Mouse (Mus musculus) liver, postnatal 0 days (tissue): ENCODE measurements around the gene Nup62cl. TPM values are rescaled to one million over a fixed set of nuclear protein-coding genes. Genes with fewer than 3 reads are reported as not detected.

Experiments used
- ATAC-seq: fragments of 200-750 bp; cut with Nextera tagmentation; 2 replicates; pipeline ENCODE4 v1.8.0; 2017; ENCODE audit warnings: mild to moderate bottlenecking, moderate library complexity
- DNase-seq: peaks from one replicate; pipeline ENCODE4 v3.0.0-alpha.2; 2016
- H3K27ac ChIP-seq: fragments of 300-500 bp; sonication (generic); 2 replicates; pipeline ENCODE4 v1.5.1; 2014; ENCODE audit warnings: antibody characterized with exemption, moderate library complexity, mild to moderate bottlenecking, low read depth
- H3K27me3 ChIP-seq: fragments of 300-500 bp; sonication (generic); 2 replicates; pipeline ENCODE4 v1.6.1; 2014; ENCODE audit warnings: low read length, control low read depth, mixed read lengths; ENCODE audit not compliant: insufficient read depth
- H3K36me3 ChIP-seq: fragments of 300-500 bp; sonication (generic); replicated peaks from 2 replicates; pipeline ENCODE4 v1.6.1; 2014; ENCODE audit warnings: mild to moderate bottlenecking, control low read depth, low read length, moderate library complexity, mixed read lengths; ENCODE audit not compliant: insufficient read depth
- H3K4me1 ChIP-seq: fragments of 300-500 bp; sonication (generic); 2 replicates; pipeline ENCODE4 v1.6.1; 2014; ENCODE audit warnings: antibody characterized with exemption, mild to moderate bottlenecking, control low read depth; ENCODE audit not compliant: insufficient read depth
- H3K4me2 ChIP-seq: fragments of 300-500 bp; sonication (generic); 2 replicates; pipeline ENCODE4 v1.6.1; 2014; ENCODE audit warnings: low read depth, mild to moderate bottlenecking, low read length, moderate library complexity, mixed read lengths
- H3K4me3 ChIP-seq: fragments of 300-500 bp; sonication (generic); 2 replicates; pipeline ENCODE4 v1.5.1; 2014; ENCODE audit warnings: low read depth, low read length
- H3K9ac ChIP-seq: fragments of 300-500 bp; sonication (generic); replicated peaks from 2 replicates; pipeline ENCODE4 v1.6.1; 2014; ENCODE audit warnings: mild to moderate bottlenecking, moderate library complexity
- H3K9me3 ChIP-seq: fragments of 300-500 bp; sonication (generic); 2 replicates; pipeline ENCODE4 v1.6.1; 2016; ENCODE audit warnings: mild to moderate bottlenecking, control low read depth, low read length, mixed read lengths
- CTCF ChIP-seq: sonication (generic); IDR thresholded peaks from 2 replicates; pipeline ENCODE4 v1.5.1; 2016; ENCODE audit warnings: antibody characterized with exemption, low read depth
- EP300 ChIP-seq: IDR thresholded peaks from 2 replicates; pipeline ENCODE4 v1.6.1; 2016; ENCODE audit warnings: antibody characterized with exemption, low read depth, mild to moderate bottlenecking
- WGBS: fragments of 180-500 bp; shearing (Covaris S2); extraction: QIAGEN DNeasy Blood & Tissue Kit; methylation state at CpG from one replicate; pipeline ENCODE4 v1.1.7; 2014; ENCODE audit not compliant: insufficient replicate concordance; 5-methylcytosine and 5-hydroxymethylcytosine counted together
- polyA plus RNA-seq: library from polyadenylated mRNA; unstranded; fragments of >200 nt; fragmentation: Nextera tagmentation; extraction: Ambion mirVana; gene quantifications from 2 replicates; pipeline ENCODE4 v1.2.1, GENCODE M21; 2015

Gene Nup62cl
- polyA plus RNA-seq, 1 experiment from 2014 or later, result 1.8 TPM

DNA sequence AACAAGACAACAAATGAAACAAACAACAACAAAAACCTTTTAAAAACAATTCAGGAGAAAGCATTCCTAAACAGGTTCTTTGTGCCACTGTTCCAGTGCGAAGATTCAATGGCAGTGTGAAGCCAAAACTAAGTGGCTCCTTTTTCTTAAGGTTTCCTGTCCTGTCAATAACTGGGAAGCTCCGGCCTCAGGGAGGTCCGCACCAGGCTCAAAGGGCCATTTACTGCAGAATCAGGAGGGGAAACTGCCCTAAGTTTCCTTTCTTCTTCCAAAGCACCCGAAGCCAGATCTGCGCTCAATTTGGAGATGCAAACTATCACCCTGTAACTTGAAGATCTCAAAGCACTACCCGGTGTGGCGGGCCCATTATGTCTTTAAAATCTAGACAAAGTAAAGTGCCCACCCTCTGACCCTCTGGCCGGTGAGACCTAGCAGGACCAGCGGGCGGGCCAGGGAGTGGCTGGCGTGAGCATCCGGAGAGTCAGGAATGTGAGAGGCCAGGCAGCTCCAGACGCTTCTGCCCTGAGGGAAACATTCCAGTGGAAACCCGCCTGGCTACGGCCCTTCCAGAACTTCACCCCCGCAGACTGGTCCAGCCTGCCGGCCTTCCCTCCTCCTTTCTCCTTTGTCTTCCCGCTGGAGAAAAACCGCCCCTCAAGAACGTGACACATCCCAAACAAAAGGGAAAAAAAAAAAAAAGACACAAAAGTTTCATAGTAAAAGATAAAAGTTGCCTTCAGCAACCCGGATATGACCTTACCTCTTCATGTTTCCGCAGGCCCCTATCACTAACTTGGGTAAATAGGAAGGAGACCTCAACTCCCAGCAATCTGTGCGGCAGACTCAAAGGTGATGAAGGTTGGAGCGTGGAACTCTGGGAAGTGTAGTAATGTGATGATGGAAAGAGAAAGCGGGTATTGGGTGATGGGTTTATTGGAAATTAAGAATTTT, 64.5 kb downstream of the Nup62cl start, which contains the start of gene Rbm41:
Gene Rbm41, minus strand, starts transcription at position 856 of the 951 bp plus-strand sequence.
- Histone ChIP-seq H3K4me2 (peak within 1 kb of the TSS; percentile 64), H3K4me1 (no peaks in the 10 kb centered on the region), H3K36me3 (peaks cover 9% of the 10 kb centered on the region; the same call in 1 of the 2 replicates), H3K4me3 (peak within 1 kb of the TSS; percentile 60), H3K9ac (peak within 1 kb of the TSS; percentile 71), H3K27ac (0 out of 2 replicates have a peak within 1 kb of the TSS, but pooled peaks have one; percentile 25), H3K27me3 (no peaks in the 10 kb centered on the region), H3K9me3 (no peaks in the 10 kb centered on the region)
- ATAC-seq, result peak; percentile 80
- peak; percentile 27 for DNase-seq
- WGBS, result 18% methylated on average over 25 of the region's 25 CpGs
- no peak for TF ChIP-seq CTCF
- TF ChIP-seq EP300, result 0 out of 2 replicates have a peak, but pooled peaks have one; percentile 22

DNA sequence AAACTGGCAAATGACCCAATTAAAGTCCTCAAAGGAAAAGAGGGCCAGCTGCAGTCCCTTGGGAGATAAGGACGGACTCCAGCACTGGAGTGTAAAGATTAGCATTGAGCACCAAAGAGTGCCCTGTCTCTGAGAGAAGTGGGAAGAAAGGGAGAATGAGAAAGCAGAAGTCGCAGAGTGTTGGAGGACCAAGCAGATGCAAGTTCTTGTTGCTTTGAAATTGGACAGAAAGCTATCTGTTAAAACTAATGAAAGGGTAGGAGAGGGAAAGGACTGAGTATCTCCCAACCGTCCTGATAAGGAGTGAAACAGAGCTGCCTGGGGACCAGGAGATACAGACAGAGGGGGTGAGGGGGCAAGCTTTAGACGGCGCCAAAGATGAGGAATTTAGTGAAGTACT, 80.4 kb downstream of the Nup62cl start:
- no peaks in the 10 kb centered on the region for H3K27me3 ChIP-seq
- no peak overlapping the region for H3K4me2 ChIP-seq
- DNase-seq (no peak), ATAC-seq (peak; percentile 49)
- H3K4me3 ChIP-seq, result no peak overlapping the region
- 56% methylated on average over 5 of the region's 5 CpGs for WGBS
- H3K9me3 ChIP-seq, result no peaks in the 10 kb centered on the region
- no peaks in the 10 kb centered on the region for H3K36me3 ChIP-seq
- H3K9ac ChIP-seq, result no peak overlapping the region
- H3K4me1 ChIP-seq, result no peaks in the 10 kb centered on the region
- H3K27ac ChIP-seq, result no peak overlapping the region
- TF ChIP-seq CTCF (no peak), EP300 (no peak)

Other genes with a start within 250 kb of the Nup62cl start
- 12.4 and 16.1 TPM in 2 replicates for gene Morc4, start 191.0 kb downstream of the Nup62cl start, polyA plus RNA-seq
- gene Rbm41, start 64.1 kb downstream of the Nup62cl start, polyA plus RNA-seq, result 0.67 and 0.90 TPM in 2 replicates
- not detected in 2 replicates for gene Pih1h3b, start 167 bp upstream of the Nup62cl start, polyA plus RNA-seq